Mouse (Mus musculus) limb, embryonic 10.5 days (tissue): ENCODE measurements around the gene Cyth1. TPM values are rescaled to one million over a fixed set of nuclear protein-coding genes. Genes with fewer than 3 reads are reported as not detected.

Experiments used
- DNase-seq: peaks from one replicate; pipeline ENCODE4 v3.0.0-alpha.2; 2017; ENCODE audit warnings: low spot score
- H3K27ac ChIP-seq: fragments of 300-500 bp; sonication (generic); 2 replicates; pipeline ENCODE4 v1.5.1; 2016; ENCODE audit warnings: mild to moderate bottlenecking
- H3K27me3 ChIP-seq: fragments of 300-500 bp; sonication (generic); 2 replicates; pipeline ENCODE4 v1.6.1; 2016; ENCODE audit warnings: low read depth, mild to moderate bottlenecking; ENCODE audit not compliant: poor library complexity, severe bottlenecking
- H3K36me3 ChIP-seq: fragments of 300-500 bp; sonication (generic); 2 replicates; pipeline ENCODE4 v1.6.1; 2016; ENCODE audit warnings: mild to moderate bottlenecking, moderate library complexity
- H3K4me1 ChIP-seq: fragments of 300-500 bp; sonication (generic); 2 replicates; pipeline ENCODE4 v1.6.1; 2016
- H3K4me3 ChIP-seq: fragments of 300-500 bp; sonication (generic); 2 replicates; pipeline ENCODE4 v1.5.1; 2016; ENCODE audit warnings: mild to moderate bottlenecking, moderate library complexity
- H3K9me3 ChIP-seq: fragments of 300-500 bp; sonication (generic); replicated peaks from 2 replicates; pipeline ENCODE4 v1.6.1; 2016; ENCODE audit warnings: mild to moderate bottlenecking
- WGBS: fragments of 180-500 bp; shearing (Covaris S2); methylation state at CpG from one replicate; pipeline ENCODE4 v1.1.7; 2016; 5-methylcytosine and 5-hydroxymethylcytosine counted together
- polyA plus RNA-seq: library from polyadenylated mRNA; unstranded; fragments of >200 nt; fragmentation: Nextera tagmentation; extraction: Ambion mirVana; gene quantifications from 2 replicates; pipeline ENCODE4 v1.2.1, GENCODE M21; 2016

The Cyth1 gene
- polyA plus RNA-seq, 1 experiment from 2014 or later = 22.6 TPM

DNA sequence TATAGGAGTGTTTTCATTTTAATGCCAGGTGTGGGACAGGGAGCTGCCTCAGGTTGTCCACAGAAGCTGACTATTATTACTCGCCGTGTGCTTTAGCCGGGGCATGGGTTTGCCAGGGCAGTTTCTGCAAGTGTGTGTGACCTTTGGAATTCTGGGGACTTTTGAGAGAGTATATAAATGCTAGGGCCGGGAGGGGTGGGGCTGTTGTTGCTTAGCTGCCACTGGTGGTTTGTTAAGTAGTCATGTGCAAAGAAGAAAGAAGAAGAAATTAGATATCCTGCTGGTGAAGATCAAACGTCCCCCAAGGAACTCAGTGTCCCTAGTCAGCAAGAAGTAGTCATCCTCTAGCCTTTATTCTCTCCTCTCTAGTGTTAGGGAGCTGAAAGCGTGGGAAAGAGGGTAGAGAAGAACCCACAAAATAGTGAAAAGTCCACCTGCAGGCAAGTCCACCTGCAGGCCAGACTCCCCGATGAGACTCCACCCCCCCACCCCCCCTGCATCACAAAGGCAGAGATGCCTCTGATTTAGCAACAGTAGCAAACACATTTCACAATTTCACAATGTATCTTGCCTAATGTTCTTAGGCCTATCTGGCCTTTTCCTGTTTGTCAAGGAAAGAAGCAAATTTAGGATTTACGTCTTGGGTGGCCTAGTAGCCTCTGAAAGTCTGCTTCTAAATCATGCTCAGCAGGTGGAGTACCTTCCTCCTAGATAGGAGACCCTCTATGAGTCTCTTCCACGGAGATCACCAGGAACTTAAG lies 100.3 kb downstream of the Cyth1 start:
- no peaks in the 10 kb centered on the region for H3K36me3 ChIP-seq
- H3K27me3 ChIP-seq = no peaks in the 10 kb centered on the region
- no peaks in the 10 kb centered on the region for H3K9me3 ChIP-seq
- no peak overlapping the region for H3K4me3 ChIP-seq
- 0 out of 2 replicates have a peak, but pooled peaks cover 3% of the 10 kb centered on the region for H3K4me1 ChIP-seq
- DNase-seq = no peak
- no peak overlapping the region for H3K27ac ChIP-seq
- 77% methylated on average over 9 of the region's 9 CpGs for WGBS

DNA sequence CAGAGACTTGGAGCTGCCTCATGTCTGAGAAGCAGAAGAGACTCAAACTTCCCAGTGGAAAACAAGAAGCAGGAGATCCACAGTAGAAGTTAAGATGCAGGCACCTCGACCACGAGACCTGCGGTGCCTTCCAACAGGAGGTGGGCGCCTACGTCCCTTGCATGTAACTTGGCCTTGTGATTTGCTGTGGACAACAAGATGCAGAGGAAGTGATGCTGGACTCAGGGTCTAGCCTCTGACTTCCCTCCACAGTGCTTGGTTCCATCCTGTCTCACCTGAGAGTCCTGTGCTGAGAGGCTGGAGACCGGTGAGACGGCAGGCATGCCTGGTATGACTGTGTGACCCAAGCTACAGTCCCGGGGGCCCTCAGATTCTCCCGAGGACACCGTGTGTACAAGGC lies 101.9 kb downstream of the Cyth1 start:
- Histone ChIP-seq H3K9me3 (no peaks in the 10 kb centered on the region), H3K4me1 (peaks cover 13% of the 10 kb centered on the region; the same call in 1 of the 2 replicates), H3K27ac (no peak overlapping the region), H3K27me3 (no peaks in the 10 kb centered on the region), H3K4me3 (no peak overlapping the region), H3K36me3 (no peaks in the 10 kb centered on the region)
- DNase-seq = no peak
- 93% methylated on average over 10 of the region's 10 CpGs for WGBS

DNA sequence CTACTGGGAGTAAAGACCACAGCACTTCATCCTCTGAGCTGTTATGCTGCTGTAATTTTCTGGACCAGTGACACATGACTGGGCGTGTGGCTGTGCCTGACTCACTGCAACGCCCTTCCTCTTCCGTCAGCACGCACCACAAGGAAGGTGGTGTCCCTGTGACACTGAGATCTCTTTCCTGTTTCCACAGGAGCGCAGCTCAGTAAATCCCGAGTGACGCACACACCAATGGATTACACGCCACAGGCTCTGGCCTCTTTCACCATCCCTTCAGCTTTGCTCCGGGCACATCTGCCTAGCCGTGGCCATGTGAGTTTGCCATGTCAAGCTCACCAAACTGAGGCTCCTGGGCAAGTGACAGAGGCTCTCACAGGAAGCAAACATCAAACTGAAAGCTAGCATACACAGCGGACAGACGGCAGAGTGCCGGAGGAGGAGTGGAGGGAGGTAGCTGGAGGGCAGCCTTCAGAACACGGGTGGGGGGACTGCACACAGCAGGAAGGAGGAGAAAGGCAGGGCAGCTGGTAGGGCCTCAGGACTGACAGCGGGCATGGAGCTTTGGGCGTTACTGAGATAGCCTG lies 102.5 kb downstream of the Cyth1 start:
- WGBS = 86% methylated on average over 16 of the region's 16 CpGs
- H3K36me3 ChIP-seq = no peaks in the 10 kb centered on the region
- H3K27me3 ChIP-seq = no peaks in the 10 kb centered on the region

DNA sequence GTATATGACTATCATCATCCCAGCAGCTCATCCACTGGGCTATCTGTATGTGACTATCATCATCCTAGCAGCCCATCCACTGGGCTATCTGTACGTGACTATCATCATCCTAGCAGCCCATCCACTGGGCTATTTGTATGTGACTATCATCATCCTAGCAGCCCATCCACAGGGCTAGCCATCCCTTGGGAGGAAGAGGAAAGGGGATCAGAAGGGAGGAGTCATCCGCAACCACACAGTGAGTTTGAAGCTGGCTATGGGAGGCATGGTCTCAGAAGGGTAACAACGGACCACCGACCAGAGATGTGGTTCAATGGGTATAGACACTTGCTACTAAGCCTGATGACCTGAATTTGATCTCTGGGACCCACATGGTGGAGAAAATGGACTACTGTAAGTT lies 103.3 kb downstream of the Cyth1 start:
- DNase-seq = no peak
- Histone ChIP-seq H3K9me3 (no peaks in the 10 kb centered on the region), H3K36me3 (no peaks in the 10 kb centered on the region), H3K27me3 (no peaks in the 10 kb centered on the region), H3K27ac (no peak overlapping the region), H3K4me1 (peaks cover 19% of the 10 kb centered on the region; the same call in 1 of the 2 replicates), H3K4me3 (no peak overlapping the region)
- 89% methylated on average over 4 of the region's 4 CpGs for WGBS

More for the DNA sequence above, 102.5 kb downstream of the Cyth1 start:
- no peak for DNase-seq
- Histone ChIP-seq H3K4me3 (no peak overlapping the region), H3K4me1 (peaks cover 14% of the 10 kb centered on the region; the same call in 1 of the 2 replicates), H3K9me3 (no peaks in the 10 kb centered on the region), H3K27ac (no peak overlapping the region)

DNA sequence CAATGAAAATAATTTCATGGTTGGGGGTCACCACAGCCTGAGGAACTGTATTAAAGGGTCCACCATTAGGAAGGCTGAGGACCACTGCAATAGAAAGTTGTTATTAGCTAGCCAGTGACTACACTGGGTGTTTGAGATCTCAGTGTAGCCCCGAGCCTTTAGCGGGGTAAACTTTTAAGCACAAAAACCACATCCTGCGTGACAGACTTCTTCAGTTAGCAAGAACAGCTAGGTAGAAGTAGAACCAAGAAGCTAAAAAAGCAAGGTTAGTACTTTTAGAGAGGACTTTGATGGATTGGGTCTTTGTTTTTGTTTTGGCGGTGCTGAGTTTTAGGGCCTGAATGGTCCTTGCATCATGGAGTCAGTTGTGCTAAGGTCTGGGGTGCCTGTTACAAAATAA lies 104.7 kb downstream of the Cyth1 start:
- no peak for DNase-seq
- H3K36me3 ChIP-seq = no peaks in the 10 kb centered on the region
- H3K4me1 ChIP-seq = peaks cover 19% of the 10 kb centered on the region; the same call in 1 of the 2 replicates
- 90% methylated on average over 4 of the region's 4 CpGs for WGBS
- no peak overlapping the region for H3K4me3 ChIP-seq
- no peaks in the 10 kb centered on the region for H3K27me3 ChIP-seq
- H3K27ac ChIP-seq = no peak overlapping the region
- no peaks in the 10 kb centered on the region; the same call in 1 of the 2 replicates for H3K9me3 ChIP-seq

DNA sequence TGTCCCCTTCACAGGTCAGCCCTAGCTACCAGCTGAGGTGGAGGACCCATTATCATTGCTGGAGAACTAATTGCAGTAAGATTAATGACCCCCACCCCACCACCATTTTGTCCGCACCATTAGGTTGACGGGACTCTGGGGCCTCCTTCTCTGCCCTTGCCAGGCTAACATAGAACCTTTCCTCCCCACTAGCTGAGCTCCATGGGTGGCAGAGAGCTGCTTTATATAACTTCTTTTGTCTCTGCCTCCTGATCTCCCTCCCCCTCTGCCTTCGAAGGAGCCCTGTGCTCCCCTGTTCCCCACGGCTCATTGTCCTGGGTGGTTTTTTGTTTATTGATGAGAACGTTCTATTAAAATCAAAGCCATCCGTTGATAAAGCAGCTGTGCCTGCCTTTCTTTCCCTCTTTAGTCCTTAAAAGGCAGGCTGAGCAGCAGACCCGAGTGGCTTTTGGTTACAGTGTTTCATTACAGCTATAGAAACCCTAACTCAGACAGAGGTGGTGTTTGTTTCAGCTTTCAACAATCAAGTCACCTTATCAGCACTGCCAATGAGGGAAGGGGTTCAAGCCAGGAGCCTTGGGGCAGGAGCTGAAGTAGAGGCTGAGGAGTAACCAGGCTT lies 105.7 kb downstream of the Cyth1 start:
- WGBS = 63% methylated on average over 7 of the region's 7 CpGs
- Histone ChIP-seq H3K9me3 (no peaks in the 10 kb centered on the region; the same call in 1 of the 2 replicates), H3K4me1 (peaks cover 19% of the 10 kb centered on the region; the same call in 1 of the 2 replicates), H3K36me3 (no peaks in the 10 kb centered on the region), H3K4me3 (no peak overlapping the region), H3K27me3 (no peaks in the 10 kb centered on the region), H3K27ac (no peak overlapping the region; the same call in 1 of the 2 replicates)
- no peak for DNase-seq

DNA sequence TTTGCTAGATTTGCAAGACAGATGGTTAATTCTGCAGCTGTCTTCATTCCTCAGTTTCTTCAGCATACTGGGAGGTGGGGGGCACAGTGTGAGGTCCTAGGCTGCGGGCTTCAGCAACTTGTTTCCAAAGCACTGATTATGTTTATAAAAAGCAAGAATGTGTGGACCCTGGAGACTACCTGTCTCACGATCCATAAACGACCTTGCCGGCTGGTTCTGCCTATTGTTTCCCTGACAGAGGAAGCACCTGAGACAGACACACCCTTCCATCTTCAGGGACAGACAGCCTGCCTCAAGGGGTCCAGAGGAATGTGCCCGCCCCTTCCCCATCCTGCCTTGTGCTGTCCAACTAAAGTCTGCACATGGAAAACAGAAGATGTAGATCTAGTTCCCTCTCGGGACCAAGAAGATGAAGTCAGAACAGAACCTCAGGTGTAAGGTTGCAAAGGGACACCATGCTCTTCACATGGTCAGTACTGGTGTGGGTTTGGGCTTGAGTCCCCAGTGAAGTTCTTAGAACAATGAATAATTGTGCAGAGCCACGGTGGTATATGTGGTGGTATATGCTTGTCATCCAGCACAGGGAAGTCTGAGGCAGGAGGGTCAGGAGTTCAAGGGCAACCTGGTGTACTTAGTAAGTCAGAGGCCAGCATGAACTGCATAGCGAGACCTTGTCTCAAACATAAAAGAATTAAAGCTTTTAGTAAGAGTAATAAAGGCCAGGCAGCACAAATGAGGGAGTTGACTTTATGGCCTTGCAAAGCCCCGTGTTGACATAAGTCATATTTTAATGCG lies 107.4 kb downstream of the Cyth1 start:
- no peaks in the 10 kb centered on the region for H3K36me3 ChIP-seq
- no peak for DNase-seq
- peaks cover 22% of the 10 kb centered on the region for H3K4me1 ChIP-seq
- no peak overlapping the region for H3K4me3 ChIP-seq
- H3K9me3 ChIP-seq = no peaks in the 10 kb centered on the region; the same call in 1 of the 2 replicates
- H3K27ac ChIP-seq = no peak overlapping the region
- 78% methylated on average over 10 of the region's 10 CpGs for WGBS
- H3K27me3 ChIP-seq = no peaks in the 10 kb centered on the region

DNA sequence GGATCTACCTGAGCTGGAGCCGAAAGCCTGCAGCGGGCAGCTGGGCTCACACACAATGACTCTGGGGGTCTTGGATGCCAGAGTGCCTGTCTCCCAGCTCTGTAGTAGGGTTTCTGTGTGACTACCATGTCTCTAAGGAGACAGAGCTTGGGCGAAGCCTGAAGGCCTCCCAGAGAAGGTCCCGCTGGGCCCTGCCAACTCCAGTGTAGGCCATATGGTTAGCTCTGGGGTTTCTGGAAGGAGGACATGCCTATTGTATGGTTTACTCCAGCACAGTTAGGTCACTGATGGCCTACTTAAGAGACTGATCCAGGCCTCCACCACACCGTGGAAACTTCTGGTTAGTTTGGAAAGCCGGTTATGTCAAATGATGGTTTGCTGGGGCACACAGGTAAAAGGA lies 110.0 kb downstream of the Cyth1 start:
- peaks cover 42% of the 10 kb centered on the region for H3K4me1 ChIP-seq

DNA sequence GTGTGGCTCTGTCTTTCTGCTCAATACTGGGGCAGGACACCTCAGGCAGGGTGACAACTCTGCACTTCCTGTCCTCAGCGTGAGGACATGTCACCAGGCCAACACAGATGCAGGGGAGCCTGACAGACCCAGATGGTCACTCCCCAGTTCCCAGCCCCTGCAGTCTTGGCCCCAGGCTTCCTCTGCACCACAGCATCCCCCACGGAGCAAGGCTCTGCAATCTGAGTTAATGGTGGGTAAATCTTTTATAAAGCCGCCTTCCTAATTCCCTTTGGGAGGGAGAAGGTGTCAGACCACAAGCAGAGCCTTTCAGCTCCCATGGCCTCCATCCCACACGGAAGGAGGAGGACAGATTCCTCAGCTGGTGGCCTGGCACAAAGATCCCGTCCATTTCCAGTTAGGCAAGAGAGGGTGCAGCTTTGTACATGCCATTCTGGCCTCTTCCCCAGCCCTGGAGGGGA lies 112.2 kb downstream of the Cyth1 start:
- Histone ChIP-seq H3K9me3 (no peaks in the 10 kb centered on the region; the same call in 1 of the 2 replicates), H3K4me3 (no peak overlapping the region), H3K36me3 (no peaks in the 10 kb centered on the region), H3K4me1 (peaks cover 39% of the 10 kb centered on the region), H3K27me3 (no peaks in the 10 kb centered on the region), H3K27ac (peak overlapping the region; percentile 23; the same call in 1 of the 2 replicates)
- 44% methylated on average over 5 of the region's 5 CpGs for WGBS
- no peak for DNase-seq

More for the DNA sequence above, 110.0 kb downstream of the Cyth1 start:
- DNase-seq = no peak
- no peak overlapping the region for H3K4me3 ChIP-seq
- no peaks in the 10 kb centered on the region for H3K27me3 ChIP-seq
- 97% methylated on average over 6 of the region's 6 CpGs for WGBS
- H3K27ac ChIP-seq = no peak overlapping the region
- no peaks in the 10 kb centered on the region; the same call in 1 of the 2 replicates for H3K9me3 ChIP-seq
- H3K36me3 ChIP-seq = no peaks in the 10 kb centered on the region

DNA sequence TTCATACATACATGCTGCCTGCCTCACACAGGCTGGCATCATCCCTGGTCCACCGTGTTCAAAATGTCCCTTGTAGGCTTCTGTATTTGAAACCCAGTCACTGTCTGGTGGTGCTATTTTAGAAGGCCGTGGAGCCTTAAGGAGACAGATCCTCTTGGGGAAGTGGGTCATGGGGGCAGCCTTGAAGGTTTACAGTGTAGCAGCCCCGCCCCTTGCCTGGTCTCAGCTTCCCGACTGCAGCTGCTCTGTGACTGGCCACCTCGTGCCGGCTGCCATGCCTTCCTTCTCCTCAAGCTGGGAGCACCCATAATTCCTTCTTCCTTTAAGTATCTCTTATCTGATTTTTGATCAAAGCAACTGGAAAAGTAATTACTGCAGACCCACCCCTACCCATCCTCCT lies 113.1 kb downstream of the Cyth1 start:
- DNase-seq = no peak
- no peaks in the 10 kb centered on the region for H3K27me3 ChIP-seq
- WGBS = 57% methylated on average over 6 of the region's 6 CpGs
- H3K36me3 ChIP-seq = no peaks in the 10 kb centered on the region
- no peak overlapping the region for H3K4me3 ChIP-seq
- H3K4me1 ChIP-seq = peaks cover 33% of the 10 kb centered on the region
- no peaks in the 10 kb centered on the region; the same call in 1 of the 2 replicates for H3K9me3 ChIP-seq
- H3K27ac ChIP-seq = no peak overlapping the region

DNA sequence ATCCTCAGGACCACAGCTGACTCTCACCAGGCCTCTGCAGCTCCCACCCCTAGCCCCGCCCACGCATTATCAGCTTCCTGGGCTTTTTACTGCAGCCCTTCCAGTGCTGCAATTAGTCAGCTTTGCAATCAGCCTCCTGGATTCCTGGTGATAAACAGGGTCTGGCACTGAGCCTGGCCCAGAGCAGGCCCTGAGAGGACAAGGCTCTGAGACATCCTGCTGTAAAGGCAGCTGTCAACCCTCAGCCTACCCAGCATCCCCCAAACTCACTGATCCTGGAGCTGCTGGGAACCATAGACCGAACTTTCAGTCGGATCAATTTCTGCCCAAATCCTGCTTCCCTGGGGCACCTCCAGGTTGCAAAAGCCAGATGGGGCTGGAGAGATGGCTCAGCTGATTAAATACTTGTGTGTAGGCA lies 114.6 kb downstream of the Cyth1 start:
- Histone ChIP-seq H3K9me3 (no peaks in the 10 kb centered on the region), H3K27me3 (no peaks in the 10 kb centered on the region), H3K36me3 (no peaks in the 10 kb centered on the region), H3K4me1 (peaks cover 33% of the 10 kb centered on the region), H3K4me3 (no peak overlapping the region), H3K27ac (peak overlapping the region; percentile 70; the same call in 1 of the 2 replicates)
- WGBS = 29% methylated on average over 4 of the region's 4 CpGs
- DNase-seq = peak; percentile 56

DNA sequence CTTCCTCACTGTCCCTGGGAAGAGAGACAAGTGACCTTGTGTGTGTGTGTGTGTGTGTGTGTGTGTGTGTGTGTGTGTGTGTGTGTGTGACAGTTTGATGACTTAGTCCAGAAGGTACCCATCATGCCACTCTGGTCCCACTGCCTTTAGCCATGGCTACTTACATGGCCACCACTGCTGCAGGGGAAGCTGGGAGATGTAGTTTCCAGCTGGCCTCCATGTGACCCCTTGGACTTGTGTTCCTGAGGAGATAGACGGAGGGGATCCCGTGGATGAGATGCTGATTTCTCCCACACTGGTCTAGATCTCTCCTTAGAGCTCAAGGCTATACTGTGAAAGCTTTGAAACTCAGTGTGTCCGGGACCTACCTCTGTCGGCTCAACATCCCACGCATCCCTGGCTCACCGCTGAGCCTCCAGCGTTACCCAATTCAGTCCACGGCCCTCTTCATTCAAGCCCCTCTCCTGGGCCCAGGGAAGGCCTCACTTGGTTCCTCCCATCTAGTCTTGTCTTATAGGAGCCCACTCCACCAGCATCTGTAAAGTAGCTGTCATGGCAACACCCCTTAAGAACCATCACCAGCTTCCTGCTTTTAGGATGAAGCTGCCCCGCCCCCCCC lies 115.2 kb downstream of the Cyth1 start:
- 49% methylated on average over 9 of the region's 9 CpGs for WGBS
- Histone ChIP-seq H3K9me3 (no peaks in the 10 kb centered on the region), H3K27ac (peak overlapping the region; percentile 70; the same call in 1 of the 2 replicates), H3K36me3 (no peaks in the 10 kb centered on the region), H3K4me3 (no peak overlapping the region), H3K4me1 (peaks cover 33% of the 10 kb centered on the region), H3K27me3 (no peaks in the 10 kb centered on the region)
- no peak for DNase-seq
